Mouse (Mus musculus) embryonic fibroblast, embryonic 13.5 days (primary cell): ENCODE results near the gene Wnt4.

Experiments used
- CTCF ChIP-seq: IDR thresholded peaks from 2 replicates; pipeline ENCODE4 v1.5.1; 2011; ENCODE audit warnings: mild to moderate bottlenecking, control low read depth, low read length, moderate library complexity, borderline replicate concordance; ENCODE audit not compliant: insufficient read depth
- POLR2A ChIP-seq: IDR thresholded peaks from 2 replicates; pipeline ENCODE4 v1.6.1; 2011; ENCODE audit warnings: low read depth, mild to moderate bottlenecking, control low read depth, low read length, moderate library complexity

GRCm38 (mm10) chr4:137304106-137304505 is 26.8 kb downstream of the Wnt4 start:
- no peak for TF ChIP-seq POLR2A
- no peak for TF ChIP-seq CTCF
